Mouse (Mus musculus): ENCODE measurements around the gene Rsph3a. TPM values are rescaled to one million over a fixed set of nuclear protein-coding genes. Genes with fewer than 3 reads are reported as not detected.
"Not testable (repeated sequence)": the region's sequence is repeated elsewhere in the genome, so short reads cannot be mapped to it uniquely, and the experiment has no call there.

Gene Rsph3a
- total RNA-seq (2021): 10 to 100 TPM; 36.1 to 38.6 TPM
- long read RNA-seq, experiment 1, transcript Rsph3a-201 (8 exons, 2,189 nt): major isoform, 48 of 51 reads
- long read RNA-seq, experiment 1, partial matches to known transcripts: 2 of 51 reads
- long read RNA-seq, experiment 1, other reads (novel, unspliced or antisense): 1 of 51 reads
- long read RNA-seq, experiment 2, transcript Rsph3a-201 (8 exons, 2,189 nt): major isoform, 42 of 44 reads
- long read RNA-seq, experiment 2, partial matches to known transcripts: 1 of 44 reads
- long read RNA-seq, experiment 2, other reads (novel, unspliced or antisense): 1 of 44 reads

- intact Hi-C loops (cut with DNase I): not testable (repeated sequence)
- peak; percentile 84 to 86 for DNase-seq
Measured at GRCm38 (mm10) chr17:7945117-7946052, at the start of gene Rsph3a. Gene Rsph3a, plus strand, starts transcription at chr17:7945614.

- no peak for DNase-seq
- intact Hi-C loops (cut with DNase I): no loop called here
Measured at GRCm38 (mm10) chr17:7896047-7896635, 49.3 kb upstream of the Rsph3a start.

GRCm38 (mm10) chr17:7897120-7897519 lies 48.3 kb upstream of the Rsph3a start:
- intact Hi-C loops (cut with DNase I): no loop called here
- DNase-seq: no peak

DNA sequence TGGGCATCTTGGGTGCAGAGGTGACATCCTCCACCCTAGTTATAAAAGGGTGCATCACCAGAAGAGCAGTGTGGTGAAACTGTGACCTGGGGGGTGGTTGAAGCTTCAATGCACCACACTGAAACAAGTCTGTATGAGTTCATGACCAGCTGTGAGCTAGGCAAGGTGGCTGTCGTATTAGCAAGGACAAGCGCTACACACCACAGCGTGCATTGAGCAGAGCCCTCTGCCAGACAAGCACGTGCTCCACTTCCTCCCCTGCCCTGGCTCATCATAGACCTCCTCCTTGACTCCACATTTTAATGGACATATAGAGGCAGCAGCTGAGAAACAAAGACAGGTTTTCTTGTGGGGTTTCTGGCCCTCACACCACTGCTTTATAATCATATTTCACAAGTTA lies 47.7 kb upstream of the Rsph3a start:
- intact Hi-C loops (cut with DNase I): no loop called here
- DNase-seq: no peak

- peak; percentile 26 to 31 for DNase-seq
- intact Hi-C loops (cut with DNase I): no loop called here
Measured at GRCm38 (mm10) chr17:7899233-7899632, 46.2 kb upstream of the Rsph3a start.

- no peak for DNase-seq
- intact Hi-C loops (cut with DNase I): no loop called here
Measured at GRCm38 (mm10) chr17:7899961-7900360, 45.5 kb upstream of the Rsph3a start.

DNA sequence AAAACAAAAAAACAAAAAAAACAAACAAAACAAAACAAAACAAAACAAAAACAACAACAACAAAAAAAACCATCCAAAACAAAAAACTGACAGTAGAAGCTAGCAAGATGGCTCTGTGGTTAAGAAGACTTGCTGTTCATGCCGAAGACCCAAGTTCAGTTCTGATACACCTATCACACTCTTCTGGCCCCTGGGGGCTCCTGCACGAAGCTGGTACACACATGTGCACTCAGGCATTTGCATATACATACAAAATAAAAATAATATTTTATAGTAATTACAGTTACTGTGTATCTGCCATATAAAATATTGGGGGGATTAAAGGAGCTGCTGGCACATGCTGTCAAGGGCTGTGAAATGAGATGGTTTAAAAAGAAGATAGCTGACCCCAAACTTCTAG lies 43.9 kb upstream of the Rsph3a start:
- intact Hi-C loops (cut with DNase I): no loop called here
- no peak for DNase-seq

GRCm38 (mm10) chr17:7902362-7902761 lies 43.1 kb upstream of the Rsph3a start:
- no peak for DNase-seq
- intact Hi-C loops (cut with DNase I): no loop called here

DNA sequence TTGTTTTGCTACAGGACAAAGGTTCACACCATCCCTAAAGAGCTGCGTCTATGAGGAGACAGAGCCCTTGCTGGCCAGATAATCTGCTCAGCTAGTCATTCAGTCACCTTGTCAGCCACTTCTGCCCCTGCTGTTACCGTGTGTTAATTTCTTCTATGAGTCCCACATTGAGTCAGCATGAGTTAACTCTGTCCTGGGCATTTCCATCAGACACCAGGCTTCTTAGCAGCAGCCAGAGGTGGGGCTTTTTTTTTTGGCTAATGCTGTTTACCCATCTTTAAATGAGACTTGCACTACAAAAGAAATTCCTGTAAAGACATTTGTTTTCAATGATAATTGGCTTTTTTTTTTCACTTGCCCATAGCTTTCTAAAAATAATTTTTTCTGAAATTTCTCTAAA lies 40.4 kb upstream of the Rsph3a start:
- intact Hi-C loops (cut with DNase I): no loop called here
- DNase-seq: no peak

- intact Hi-C loops (cut with DNase I): no loop called here
- no peak for DNase-seq
Measured at GRCm38 (mm10) chr17:7905936-7906685, 39.3 kb upstream of the Rsph3a start.

- DNase-seq: no peak
- intact Hi-C loops (cut with DNase I): no loop called here
Measured at GRCm38 (mm10) chr17:7914596-7915227, 30.7 kb upstream of the Rsph3a start.

DNA sequence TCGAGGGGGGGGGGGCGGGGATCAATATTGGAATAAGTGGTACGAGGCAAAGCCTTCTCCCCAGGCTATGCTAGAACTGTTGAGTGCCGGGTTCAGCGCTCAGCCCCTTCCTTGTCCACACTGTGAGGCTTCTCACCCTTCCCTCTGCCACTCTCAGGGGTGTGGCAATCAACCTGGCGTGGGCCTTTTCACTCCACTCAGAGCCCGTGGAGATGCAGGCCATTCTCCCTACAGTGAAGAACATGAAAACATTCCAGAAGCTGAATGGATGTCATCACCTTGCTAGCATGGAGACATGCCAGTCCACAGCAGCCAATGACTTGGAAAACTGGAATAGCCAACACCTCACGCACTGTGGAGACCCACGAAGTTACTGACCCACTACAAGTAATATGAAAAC lies 29.6 kb upstream of the Rsph3a start:
- DNase-seq: no peak
- intact Hi-C loops (cut with DNase I): no loop called here

- no peak for DNase-seq
Measured at GRCm38 (mm10) chr17:7916782-7917574, 28.4 kb upstream of the Rsph3a start.

DNA sequence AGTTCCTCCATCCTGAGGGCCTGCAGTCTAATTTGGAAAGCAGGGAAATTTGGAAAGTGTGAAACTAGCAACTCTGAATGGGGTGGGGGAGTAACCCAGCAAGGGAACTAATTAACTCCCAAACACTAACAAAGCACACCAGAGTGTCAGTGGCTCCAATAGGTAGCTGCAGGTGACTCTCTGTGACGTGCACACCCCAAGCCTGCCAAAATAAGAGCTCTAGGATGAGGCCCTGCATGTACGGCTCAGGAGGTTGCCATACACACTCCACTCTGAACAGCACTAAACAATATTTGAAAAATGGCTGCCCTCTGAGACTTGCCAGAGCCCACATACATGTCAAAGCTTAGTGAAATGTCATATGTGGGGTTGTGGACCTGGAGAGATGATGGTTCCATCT lies 27.1 kb upstream of the Rsph3a start:
- DNase-seq: no peak

More at GRCm38 (mm10) chr17:7916782-7917574, 28.4 kb upstream of the Rsph3a start:
- intact Hi-C loops (cut with DNase I): no loop called here

GRCm38 (mm10) chr17:7919209-7919608 lies 26.2 kb upstream of the Rsph3a start:
- intact Hi-C loops (cut with DNase I): no loop called here
- DNase-seq: no peak

More for the DNA sequence above, 27.1 kb upstream of the Rsph3a start:
- intact Hi-C loops (cut with DNase I): no loop called here

- intact Hi-C loops (cut with DNase I): no loop called here
- DNase-seq: no peak
Measured at GRCm38 (mm10) chr17:7922564-7922963, 22.9 kb upstream of the Rsph3a start.

DNA sequence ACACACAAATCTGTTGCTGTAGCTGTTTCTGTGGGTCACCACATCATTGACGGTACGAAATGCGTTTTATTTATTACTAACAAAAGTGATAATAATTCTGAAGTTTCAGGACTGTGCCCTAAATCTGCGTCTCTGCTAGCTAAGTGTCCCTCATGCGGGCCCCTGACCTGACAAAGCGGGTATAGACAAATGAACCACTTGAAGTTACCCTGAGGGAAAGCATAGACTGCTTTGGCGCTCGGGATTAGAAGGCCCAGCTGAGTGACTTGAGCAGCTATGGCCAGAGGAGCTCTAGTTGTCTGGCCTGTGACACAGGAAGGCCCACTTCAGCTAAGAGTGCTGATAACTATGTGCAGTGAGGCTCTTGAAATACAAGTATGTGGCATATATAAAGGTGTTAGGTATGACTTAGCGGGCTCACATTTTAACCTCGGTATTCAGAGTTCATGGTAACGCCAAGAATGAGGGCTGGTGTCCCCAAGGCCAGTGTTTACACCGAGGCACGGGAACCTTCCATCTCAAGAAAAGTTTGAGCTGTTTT lies 21.2 kb upstream of the Rsph3a start:
- intact Hi-C loops (cut with DNase I): no loop called here
- DNase-seq: no peak

GRCm38 (mm10) chr17:7925413-7926160 lies 19.8 kb upstream of the Rsph3a start, which contains the start of gene Tagap:
Gene Tagap, plus strand, starts transcription at chr17:7926000.
- DNase-seq: peak in 1 of 2 experiments; percentile 13
- intact Hi-C loops (cut with DNase I): loop anchor here (5.0 kb wide), 1 partner anchor 58 kb away; no protein-coding TSS in a partner anchor

Data from heart, postnatal 14 days (tissue).